Mouse (Mus musculus) CD8-positive naive resting alpha-beta T cell, adult 2 months (primary cell): Measurements from ENCODE around the gene Rag1.
A peak's percentile ranks its signal among the peaks of the same experiment; 100 is the strongest.

Experiments used
- DNase-seq, 2 experiments: peaks; one replicate each; pipeline ENCODE4 v3.0.0; 2022; ENCODE audit warnings: low read depth in 2 of 2, low spot score in 2 of 2

The Rag1 gene

DNA sequence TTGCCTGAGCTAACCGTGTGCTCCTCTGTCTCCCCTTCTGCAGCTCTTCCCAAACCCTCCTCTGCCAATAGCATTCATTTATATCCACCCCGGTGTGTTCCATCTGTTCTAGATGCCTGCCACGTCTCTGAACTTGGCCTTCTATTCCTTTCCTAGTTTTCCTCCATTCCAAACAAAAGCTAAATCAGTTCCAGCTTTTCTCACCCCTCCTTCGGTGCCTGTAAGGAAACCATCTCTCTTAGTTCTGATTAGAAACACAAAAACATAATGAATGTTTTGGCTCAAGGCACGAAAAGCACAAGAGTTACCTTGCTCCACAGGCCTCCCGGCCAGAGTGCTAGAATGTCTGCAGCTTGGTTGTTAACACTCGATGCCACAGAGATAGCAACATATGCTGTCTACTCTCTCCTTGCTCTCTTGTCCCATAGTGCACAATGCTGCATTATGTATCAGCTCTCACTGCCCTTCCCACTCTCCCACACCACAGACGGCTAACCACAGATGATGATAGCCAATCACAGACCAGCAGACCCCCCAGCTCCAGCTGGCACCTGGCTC, at the start of gene Rag1, which contains the start of gene B230118H07Rik:
Rag1 (minus strand) TSS at position 388 of the 558 bp plus-strand sequence.
B230118H07Rik (minus strand) TSS at position 419 of the 558 bp plus-strand sequence.
- no peak for DNase-seq

DNA sequence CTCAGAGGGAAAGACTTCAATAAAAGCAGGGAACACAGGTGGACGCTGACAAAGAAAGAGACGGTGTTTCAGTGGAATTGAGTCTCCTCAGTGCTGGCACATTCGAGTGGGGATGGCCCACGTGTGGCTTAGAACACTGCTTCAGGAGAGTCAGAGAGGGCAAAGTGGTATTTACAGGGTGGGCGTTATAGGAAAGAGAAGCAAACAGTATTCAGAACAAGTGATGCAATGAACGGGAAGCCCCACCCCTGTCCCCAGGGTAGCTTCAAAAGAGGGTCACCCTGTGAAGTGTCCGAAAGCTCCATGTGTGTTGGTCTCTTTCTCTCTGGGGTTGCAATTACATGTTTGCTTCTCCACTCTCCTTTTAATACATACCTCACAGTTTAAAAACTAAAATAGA, 46.3 kb upstream of the Rag1 start:
- no peak for DNase-seq

DNA sequence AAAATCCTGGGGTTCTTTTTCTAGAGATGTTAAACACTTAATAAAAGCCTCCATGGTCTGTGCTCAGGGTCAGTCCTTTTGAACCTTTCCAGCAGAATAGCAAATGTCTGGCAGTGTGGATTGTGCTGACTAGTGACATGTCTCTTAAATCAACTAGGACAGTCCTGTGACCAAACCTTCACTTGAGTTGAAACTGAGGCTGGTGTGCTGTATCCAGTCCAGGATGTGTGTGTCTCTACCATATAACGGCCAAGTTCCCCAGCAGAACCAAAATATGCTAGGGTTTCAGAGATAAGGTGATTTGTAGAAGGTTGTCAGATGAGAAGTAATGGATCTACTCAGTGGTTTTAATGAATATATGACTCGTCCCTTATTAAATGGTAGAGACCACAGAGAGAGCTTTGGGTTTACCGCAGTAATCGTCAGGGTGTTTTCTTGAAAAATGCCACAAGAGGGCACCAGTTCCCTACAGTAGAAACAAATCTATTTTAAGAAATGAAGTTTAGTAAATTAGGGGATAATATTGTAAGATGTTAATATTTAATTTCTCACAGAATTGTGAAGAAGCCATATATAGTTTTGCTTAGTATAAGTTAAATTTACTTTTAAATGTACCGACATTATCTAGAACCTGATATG, 44.4 kb upstream of the Rag1 start:
- DNase-seq: peak in 1 of 2 experiments; percentile 8

GRCm38 (mm10) chr2:101693043-101693442, 43.7 kb upstream of the Rag1 start:
- DNase-seq: no peak

GRCm38 (mm10) chr2:101690252-101690827, 41.0 kb upstream of the Rag1 start:
- no peak for DNase-seq

- DNase-seq: no peak
Observed at GRCm38 (mm10) chr2:101688011-101688410, 38.7 kb upstream of the Rag1 start.

DNA sequence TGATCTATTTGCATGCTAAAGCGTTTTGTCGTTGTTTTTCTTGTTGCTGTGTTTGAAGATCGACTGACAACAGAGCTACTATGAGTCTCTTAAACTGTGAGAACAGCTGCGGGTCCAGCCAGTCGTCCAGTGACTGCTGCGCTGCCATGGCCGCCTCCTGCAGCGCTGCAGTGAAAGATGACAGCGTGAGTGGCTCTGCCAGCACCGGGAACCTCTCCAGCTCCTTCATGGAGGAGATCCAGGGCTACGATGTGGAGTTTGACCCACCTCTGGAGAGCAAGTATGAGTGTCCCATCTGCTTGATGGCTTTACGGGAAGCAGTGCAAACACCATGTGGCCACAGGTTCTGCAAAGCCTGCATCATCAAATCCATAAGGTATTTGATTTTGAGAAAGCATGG, 35.1 kb upstream of the Rag1 start:
- no peak for DNase-seq

DNA sequence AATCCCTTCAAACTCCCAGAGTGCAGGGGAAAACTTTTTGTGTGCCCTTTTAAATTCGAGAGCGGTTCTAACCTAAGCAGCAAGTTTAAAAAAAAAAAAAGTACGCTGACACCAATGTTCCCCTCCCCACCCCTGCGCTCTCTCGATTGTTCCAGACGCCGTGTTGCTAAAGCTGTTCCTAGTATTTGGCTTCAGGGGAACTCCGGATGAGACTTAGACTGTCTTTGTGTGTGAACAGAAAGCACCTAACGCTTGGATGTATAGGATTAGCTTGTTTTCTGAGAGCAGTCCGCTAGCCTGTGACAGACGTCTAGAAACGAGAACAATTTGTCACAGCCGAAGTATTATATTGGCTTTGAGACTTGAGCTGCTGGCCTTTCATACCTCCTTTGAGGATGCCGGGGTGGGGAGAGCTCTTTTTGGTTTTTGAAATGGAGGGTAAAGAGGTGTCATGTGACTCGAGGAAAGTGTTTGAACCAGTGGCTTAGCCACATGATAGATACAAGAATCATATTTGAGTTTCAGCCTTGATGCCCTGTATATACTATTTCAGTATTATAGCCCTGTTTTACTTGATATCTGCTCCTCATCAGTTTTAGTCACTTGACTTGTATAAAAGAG, 30.0 kb upstream of the Rag1 start:
- peak; percentile 8 to 36 for DNase-seq

- DNase-seq: peak; percentile 78 to 81
Observed at GRCm38 (mm10) chr2:101678236-101679021, 29.1 kb upstream of the Rag1 start, which contains the start of gene Traf6. Traf6 (plus strand) TSS chr2:101678429.

DNA sequence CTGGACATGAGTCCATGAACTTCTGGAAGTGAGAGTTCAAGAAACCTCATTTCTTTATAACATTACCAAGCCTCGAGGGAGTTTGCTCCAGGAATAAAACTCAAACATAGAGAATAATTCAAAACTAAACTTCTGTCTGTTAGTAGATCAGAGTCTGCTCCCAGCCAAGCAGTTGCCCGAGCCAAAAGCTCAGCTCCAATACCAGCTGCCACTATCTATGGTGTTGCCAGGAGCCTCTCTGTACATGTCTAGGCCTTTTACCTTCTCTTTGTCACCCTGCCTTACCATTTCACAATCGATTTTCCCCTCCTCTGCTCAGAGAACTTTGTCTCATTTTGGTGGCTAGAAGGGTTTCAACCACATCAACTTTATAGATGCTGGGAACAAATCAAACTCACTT, 24.2 kb upstream of the Rag1 start:
- no peak for DNase-seq

- DNase-seq: no peak
Observed at GRCm38 (mm10) chr2:101668751-101669150, 19.4 kb upstream of the Rag1 start.

GRCm38 (mm10) chr2:101665703-101666092, 16.4 kb upstream of the Rag1 start:
- no peak for DNase-seq

GRCm38 (mm10) chr2:101665058-101665702, 15.9 kb upstream of the Rag1 start:
- DNase-seq: peak; percentile 41 to 54

DNA sequence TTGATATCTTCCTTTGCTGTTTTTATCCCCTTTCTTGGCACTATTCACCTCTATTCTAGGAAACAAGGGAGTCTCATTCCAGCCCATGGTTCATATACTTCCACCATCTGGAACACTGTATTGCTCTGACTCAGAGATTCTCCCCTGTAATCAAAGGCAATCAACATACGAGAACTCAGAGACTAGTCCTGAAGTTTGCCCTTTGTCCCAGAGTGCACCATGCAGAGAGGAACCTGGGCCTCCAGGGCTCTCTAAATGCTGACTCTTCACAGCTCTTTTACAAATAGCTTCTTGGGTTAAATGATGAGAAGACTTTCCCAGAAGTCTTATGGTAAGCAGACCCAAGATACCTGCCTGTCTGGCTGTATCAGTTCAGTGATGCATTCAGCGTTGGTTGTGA, 11.2 kb upstream of the Rag1 start:
- DNase-seq: no peak

DNA sequence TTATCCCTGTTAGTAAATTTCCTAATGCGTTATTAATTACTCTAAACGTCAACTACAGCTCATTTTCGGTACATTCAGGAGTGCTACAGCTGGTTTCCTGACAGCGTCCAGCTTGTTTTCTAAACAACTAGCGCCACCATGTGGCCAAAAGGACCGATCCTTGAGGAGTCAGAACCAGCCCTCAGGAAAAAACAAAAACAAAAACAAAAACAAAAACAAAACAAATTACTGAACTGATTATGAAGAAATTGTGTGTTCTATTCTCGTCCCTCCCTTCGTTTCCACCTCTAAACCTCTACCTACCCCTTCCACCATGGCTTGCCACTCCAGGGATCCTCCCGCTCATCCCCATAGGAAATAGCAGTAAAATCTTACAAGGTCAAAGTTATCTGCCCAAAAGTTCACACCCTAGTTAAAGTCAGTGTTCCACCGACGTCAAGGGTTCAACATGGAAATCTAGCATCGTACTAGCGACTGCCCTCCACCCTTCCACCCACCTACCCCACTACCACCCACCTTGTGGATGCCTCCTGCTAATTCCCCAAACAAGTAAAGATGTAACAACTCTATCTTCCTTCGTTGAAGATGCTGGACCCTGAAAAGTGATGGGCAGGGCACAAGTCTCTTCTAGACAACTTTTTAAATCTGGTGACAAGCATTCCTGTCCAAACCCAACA, 3.8 kb upstream of the Rag1 start:
- DNase-seq: peak; percentile 53 to 69

- no peak for DNase-seq
Observed at GRCm38 (mm10) chr2:101652204-101652920, 3.1 kb upstream of the Rag1 start.

DNA sequence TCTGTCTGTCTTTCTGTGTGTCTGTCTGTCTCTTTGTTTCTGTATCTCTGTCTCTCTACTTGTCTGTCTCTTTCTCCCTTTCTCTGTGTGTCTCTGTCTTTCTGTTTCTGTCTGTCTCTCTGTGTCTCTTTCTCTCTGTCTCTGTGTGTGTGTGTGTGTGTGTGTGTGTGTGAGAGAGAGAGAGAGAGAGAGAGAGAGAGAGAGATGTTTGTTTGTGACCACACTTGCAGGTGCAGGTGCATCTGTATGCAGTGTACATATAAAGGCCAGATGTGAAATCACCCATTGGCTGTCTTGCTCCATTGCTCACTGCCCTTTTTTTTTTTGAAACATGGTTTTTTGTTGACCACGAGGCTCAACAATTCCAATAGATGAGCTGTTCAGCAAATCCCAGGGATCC, 1.1 kb upstream of the Rag1 start:
- DNase-seq: no peak

GRCm38 (mm10) chr2:101648361-101648760, 940 bp downstream of the Rag1 start:
- no peak for DNase-seq

- DNase-seq: no peak
Observed at GRCm38 (mm10) chr2:101645841-101646240, 3.5 kb downstream of the Rag1 start.
